Mouse (Mus musculus): ENCODE measurements around the gene Srxn1.

GRCm38 (mm10) chr2:152091342-152092056, 13.8 kb upstream of the Srxn1 start:
- TF ChIP-seq POLR2A (IDR thresholded peaks at IDR 0.05; ENCODE audit: control insufficient read depth, extremely low read depth, insufficient read depth, low read length, poor library complexity) (no peak), CTCF (IDR thresholded peaks at IDR 0.05; ENCODE audit: borderline replicate concordance, control insufficient read depth, extremely low read depth, insufficient read depth, low read length, poor library complexity) (no peak)

Data from thymus, adult 2 months (tissue).